Mouse (Mus musculus) CH12.LX (cell line): Measurements from ENCODE around the gene Vps45. TPM values are rescaled to one million over a fixed set of nuclear protein-coding genes. Genes with fewer than 3 reads are reported as not detected.
"Not testable (repeated sequence)": the region's sequence is repeated elsewhere in the genome, so short reads cannot be mapped to it uniquely, and the experiment has no call there.

Experiments
- DNase-seq: peaks from one replicate; pipeline ENCODE4 v3.0.0-alpha.2; 2013; ENCODE audit errors: extremely low read depth
- H3K27ac ChIP-seq: 2 replicates; pipeline ENCODE4 v1.5.1; 2012; ENCODE audit warnings: low read depth, mild to moderate bottlenecking, control low read depth, moderate library complexity; ENCODE audit not compliant: insufficient read depth
- H3K27me3 ChIP-seq: replicated peaks from 2 replicates; pipeline ENCODE3; 2012; ENCODE audit warnings: inconsistent platforms
- H3K36me3 ChIP-seq, 2 experiments: replicated peaks in 1 of 2; 2 replicates each; pipeline versions ENCODE3 to v1.6.1; 2012; ENCODE audit warnings: inconsistent platforms in 1 of 2, low read length in 1 of 2, mild to moderate bottlenecking in 1 of 2, mixed read lengths in 1 of 2, moderate library complexity in 1 of 2; ENCODE audit not compliant: control insufficient read depth in 1 of 2, insufficient read depth in 1 of 2
- H3K4me1 ChIP-seq, 2 experiments: 2 replicates each; pipeline ENCODE4 v1.6.1; 2012; ENCODE audit warnings: inconsistent platforms in 1 of 2, moderate library complexity in 1 of 2; ENCODE audit not compliant: insufficient read depth in 2 of 2, control insufficient read depth in 1 of 2
- H3K4me2 ChIP-seq: 2 replicates; pipeline ENCODE4 v1.6.1; 2012; ENCODE audit warnings: low read depth, mild to moderate bottlenecking, control low read depth; ENCODE audit not compliant: poor library complexity, insufficient read depth, severe bottlenecking
- H3K4me3 ChIP-seq, 3 experiments: fragments of 150-350 bp in 1 of 3; sonication (generic) in 1 of 3; replicated peaks in 1 of 3; 2 replicates each; pipeline versions ENCODE3 to v1.5.1; 2011 to 2012; ENCODE audit warnings: low read depth in 2 of 3, low read length in 2 of 3, mild to moderate bottlenecking in 2 of 3, moderate library complexity in 2 of 3, control low read depth in 1 of 3, improper control_type of control experiment in 1 of 3, inconsistent platforms in 1 of 3, mixed read lengths in 1 of 3; ENCODE audit not compliant: poor library complexity in 1 of 3
- H3K79me2 ChIP-seq: replicated peaks from 2 replicates; pipeline ENCODE4 v1.6.1; 2012; ENCODE audit warnings: mild to moderate bottlenecking, moderate library complexity; ENCODE audit not compliant: control insufficient read depth, poor library complexity, insufficient read depth, severe bottlenecking; ENCODE audit errors: extremely low read depth
- H3K9ac ChIP-seq: 2 replicates; pipeline ENCODE4 v1.6.1; 2012; ENCODE audit warnings: low read depth, mild to moderate bottlenecking, control low read depth, moderate library complexity; ENCODE audit not compliant: insufficient read depth
- H3K9me3 ChIP-seq: replicated peaks from 2 replicates; pipeline ENCODE3; 2012; ENCODE audit warnings: low read length, inconsistent platforms, mixed read lengths
- BHLHE40 ChIP-seq: IDR thresholded peaks from 2 replicates; pipeline ENCODE4 v1.6.1; 2011; ENCODE audit warnings: mild to moderate bottlenecking, low read depth, low read length, improper control_type of control experiment
- CHD1 ChIP-seq: IDR thresholded peaks from 2 replicates; pipeline ENCODE4 v1.6.1; 2012; ENCODE audit warnings: low read depth, low read length, improper control_type of control experiment, inconsistent platforms
- CHD2 ChIP-seq: IDR thresholded peaks from 2 replicates; pipeline ENCODE4 v1.6.1; 2011; ENCODE audit warnings: low read length, improper control_type of control experiment
- E2F4 ChIP-seq: IDR thresholded peaks from 2 replicates; pipeline ENCODE4 v1.6.1; 2011; ENCODE audit warnings: low read depth, low read length, improper control_type of control experiment; ENCODE audit not compliant: insufficient replicate concordance
- ETS1 ChIP-seq: conservative IDR thresholded peaks from 2 replicates; pipeline ENCODE4 v1.6.1; 2012; ENCODE audit warnings: low read depth, mild to moderate bottlenecking, inconsistent platforms, low read length, improper control_type of control experiment, moderate library complexity
- JUND ChIP-seq: conservative IDR thresholded peaks from 2 replicates; pipeline ENCODE4 v1.6.1; 2011; ENCODE audit warnings: low read depth, low read length, improper control_type of control experiment
- MAFK ChIP-seq: IDR thresholded peaks from 2 replicates; pipeline ENCODE4 v1.6.1; 2011; ENCODE audit warnings: low read length, improper control_type of control experiment; ENCODE audit not compliant: insufficient replicate concordance
- MEF2A ChIP-seq: IDR thresholded peaks from 2 replicates; pipeline ENCODE4 v1.6.1; 2014; ENCODE audit warnings: low read depth, mild to moderate bottlenecking, inconsistent platforms, low read length, improper control_type of control experiment, borderline replicate concordance
- RAD21 ChIP-seq: IDR thresholded peaks from 2 replicates; pipeline ENCODE4 v1.6.1; 2011; ENCODE audit warnings: low read depth, mild to moderate bottlenecking, low read length, improper control_type of control experiment, moderate library complexity
- SIN3A ChIP-seq: IDR thresholded peaks from 2 replicates; pipeline ENCODE4 v1.6.1; 2012; ENCODE audit warnings: low read length, improper control_type of control experiment, inconsistent platforms
- SMC3 ChIP-seq: IDR thresholded peaks from 2 replicates; pipeline ENCODE4 v1.6.1; 2011; ENCODE audit warnings: low read depth, low read length, improper control_type of control experiment
- TCF12 ChIP-seq: IDR thresholded peaks from 2 replicates; pipeline ENCODE4 v1.6.1; 2014; ENCODE audit warnings: low read depth, mild to moderate bottlenecking, inconsistent platforms, low read length, improper control_type of control experiment
- USF2 ChIP-seq: conservative IDR thresholded peaks from 2 replicates; pipeline ENCODE4 v1.6.1; 2011; ENCODE audit warnings: low read depth, low read length, improper control_type of control experiment
- ZC3H11A ChIP-seq: IDR thresholded peaks from 2 replicates; pipeline ENCODE4 v1.6.1; 2012; ENCODE audit warnings: low read depth, mild to moderate bottlenecking, inconsistent platforms, low read length, improper control_type of control experiment
- ZKSCAN1 ChIP-seq: IDR thresholded peaks from 2 replicates; pipeline ENCODE4 v1.6.1; 2012; ENCODE audit warnings: low read depth, inconsistent platforms, low read length, improper control_type of control experiment, borderline replicate concordance
- dilution Hi-C: fragments of 300-500 bp; cut with MboI; formaldehyde crosslinking; loops from 2 replicates; pipeline ENCODE4 v1.14.3; 2020; ENCODE audit warnings: low sequenced_read_pairs; ENCODE audit not compliant: extremely low pct_unique_long_range_greater_than_20kb, extremely low pct_ligation_motif_present
- in situ Hi-C: fragments of 300-500 bp; cut with MboI; formaldehyde crosslinking; loops from 3 replicates; pipeline ENCODE4 v1.14.3; 2019; ENCODE audit warnings: low sequenced_read_pairs, low pct_ligation_motif_present, low pct_unique_long_range_greater_than_20kb, mixed read lengths
- polyA plus RNA-seq: library from polyadenylated mRNA; unstranded; fragments of >175 nt; gene quantifications from 2 replicates; pipeline ENCODE4 v1.2.1, GENCODE M21; 2012; ENCODE audit warnings: low read depth; ENCODE audit not compliant: insufficient read length
- total RNA-seq, 2 experiments: library from RNA; depleted of rRNA; stranded (reverse); fragments of 300-350 nt in 1 of 2; fragments of >200 nt in 1 of 2; gene quantifications; 2 replicates each; pipeline ENCODE4 v1.2.3; 2012 to 2014

Gene Vps45
- total and polyA plus RNA-seq, 3 experiments, result 16.2 to 20.8 (median 16.8) TPM

DNA sequence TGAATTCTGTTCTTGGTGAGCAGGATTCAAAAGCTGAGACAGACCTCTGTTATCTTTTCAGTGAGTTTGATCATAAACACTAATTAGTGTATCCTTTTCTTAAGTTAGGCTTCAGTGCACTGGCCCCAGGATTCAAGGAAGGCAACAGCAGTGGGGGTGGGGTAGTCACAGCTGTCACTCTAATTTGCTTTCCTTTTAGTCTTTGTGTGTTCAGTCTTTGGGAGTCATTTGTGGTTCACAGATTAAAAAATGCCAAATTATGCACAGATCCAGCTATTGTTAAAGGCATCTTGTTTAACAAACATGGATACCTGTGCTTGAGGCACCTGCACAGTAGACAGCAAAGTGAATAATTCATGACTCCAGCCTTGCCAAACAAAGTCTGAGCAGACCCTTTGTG lies 105.2 kb downstream of the Vps45 start:
- Histone ChIP-seq H3K27ac (no peak overlapping the region), H3K36me3 (peaks cover 0 to 9% of the 10 kb centered on the region in 2 experiments), H3K4me2 (no peak overlapping the region), H3K4me3 (no peak overlapping the region), H3K4me1 (peaks cover 16 to 56% of the 10 kb centered on the region in 2 experiments; a peak in 3 of 4 replicates)
- in situ Hi-C loops (no loop called here), dilution Hi-C loops (no loop called here)
- DNase-seq, result no peak
- TF ChIP-seq ETS1, result no peak
- no peak for TF ChIP-seq JUND
- no peak for TF ChIP-seq SMC3
- TF ChIP-seq CHD1, result no peak
- no peak for TF ChIP-seq TCF12
- TF ChIP-seq MAFK, result no peak
- TF ChIP-seq USF2, result no peak
- TF ChIP-seq RAD21, result no peak
- TF ChIP-seq SIN3A, result no peak
- no peak for TF ChIP-seq E2F4
- no peak for TF ChIP-seq CHD2
- TF ChIP-seq BHLHE40, result no peak
- no peak for TF ChIP-seq ZC3H11A
- no peak for TF ChIP-seq MEF2A
- no peak for TF ChIP-seq ZKSCAN1
- TF ChIP-seq, all 38 proteins: peak for 0
- no peak overlapping the region for H3K9ac ChIP-seq
- no peaks in the 10 kb centered on the region for H3K79me2 ChIP-seq
- no peaks in the 10 kb centered on the region for H3K9me3 ChIP-seq
- H3K27me3 ChIP-seq, result no peaks in the 10 kb centered on the region

DNA sequence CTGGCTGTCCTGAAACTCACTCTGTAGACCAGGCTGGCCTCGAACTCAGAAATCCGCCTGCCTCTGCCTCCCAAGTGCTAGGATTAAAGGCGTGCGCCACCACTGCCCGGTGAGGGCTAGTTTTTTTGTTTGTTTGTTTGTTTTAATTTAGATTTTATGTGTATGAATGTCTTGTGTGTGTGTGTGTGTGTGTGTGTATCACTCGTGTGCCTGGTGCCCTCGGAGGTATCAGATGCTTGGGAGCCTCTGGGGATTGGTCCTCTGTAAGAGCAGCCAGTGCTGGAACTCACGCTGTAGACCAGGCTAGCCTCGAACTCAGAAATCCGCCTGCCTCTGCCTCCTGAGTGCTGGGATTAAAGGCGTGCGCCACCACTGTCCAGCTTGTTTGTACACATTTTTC lies 106.7 kb downstream of the Vps45 start:
- in situ Hi-C loops, DNase-seq, H3K9me3 ChIP-seq, dilution Hi-C loops, H3K27me3 ChIP-seq, H3K79me2 ChIP-seq: not testable (repeated sequence)
- peak overlapping the region; percentile 90 for H3K27ac ChIP-seq
- peak overlapping the region; percentile 86 for H3K9ac ChIP-seq
- H3K4me1 ChIP-seq, result peaks cover 16 to 53% of the 10 kb centered on the region in 2 experiments; a peak in 3 of 4 replicates
- H3K4me3 ChIP-seq, result peak overlapping the region; percentile 49 to 60 (median 58)
- H3K4me2 ChIP-seq, result peak overlapping the region; percentile 52; the same call in 1 of the 2 replicates
- H3K36me3 ChIP-seq, result peaks cover 3 to 19% of the 10 kb centered on the region in 2 experiments
